Mouse (Mus musculus) CH12.LX (cell line): ENCODE data around the gene Rgs3.

ENCODE experiments used
- CHD2 ChIP-seq: IDR thresholded peaks from 2 replicates; pipeline ENCODE4 v1.6.1; 2011; ENCODE audit warnings: low read length, improper control_type of control experiment
- CTCF ChIP-seq, 2 experiments: IDR thresholded peaks in 1 of 2; conservative IDR thresholded peaks in 1 of 2; 2 replicates each; pipeline ENCODE4 v1.5.1; 2011 to 2012; ENCODE audit warnings: low read depth in 2 of 2, low read length in 2 of 2, improper control_type of control experiment in 1 of 2, inconsistent platforms in 1 of 2, mild to moderate bottlenecking in 1 of 2, moderate library complexity in 1 of 2
- GABPA ChIP-seq: IDR thresholded peaks from 2 replicates; pipeline ENCODE4 v1.6.1; 2012; ENCODE audit warnings: low read depth, low read length, improper control_type of control experiment, inconsistent platforms; ENCODE audit not compliant: insufficient replicate concordance
- HCFC1 ChIP-seq: IDR thresholded peaks from 2 replicates; pipeline ENCODE4 v1.6.1; 2012; ENCODE audit warnings: low read depth, mild to moderate bottlenecking, inconsistent platforms, low read length, improper control_type of control experiment
- MEF2A ChIP-seq: IDR thresholded peaks from 2 replicates; pipeline ENCODE4 v1.6.1; 2014; ENCODE audit warnings: low read depth, mild to moderate bottlenecking, inconsistent platforms, low read length, improper control_type of control experiment, borderline replicate concordance
- POLR2A ChIP-seq: IDR thresholded peaks from 2 replicates; pipeline ENCODE4 v1.6.1; 2011; ENCODE audit warnings: low read depth, mild to moderate bottlenecking, improper control_type of control experiment, low read length
- RAD21 ChIP-seq: IDR thresholded peaks from 2 replicates; pipeline ENCODE4 v1.6.1; 2011; ENCODE audit warnings: low read depth, mild to moderate bottlenecking, low read length, improper control_type of control experiment, moderate library complexity
- SMC3 ChIP-seq: IDR thresholded peaks from 2 replicates; pipeline ENCODE4 v1.6.1; 2011; ENCODE audit warnings: low read depth, low read length, improper control_type of control experiment
- ZC3H11A ChIP-seq: IDR thresholded peaks from 2 replicates; pipeline ENCODE4 v1.6.1; 2012; ENCODE audit warnings: low read depth, mild to moderate bottlenecking, inconsistent platforms, low read length, improper control_type of control experiment

- peak; percentile 95 for TF ChIP-seq SMC3
- TF ChIP-seq HCFC1, result no peak
- TF ChIP-seq CHD2, result no peak
- no peak for TF ChIP-seq MEF2A
- no peak for TF ChIP-seq POLR2A
- peak; percentile 57 to 85 for TF ChIP-seq CTCF (conservative IDR thresholded peaks at IDR 0.05 in 1 of 2, IDR thresholded peaks at IDR 0.05 in 1 of 2; ENCODE audit: low read depth in 2 of 2, low read length in 2 of 2)
- TF ChIP-seq RAD21, result peak; percentile 79
- TF ChIP-seq GABPA, result no peak
- TF ChIP-seq ZC3H11A, result peak; percentile 77
Measured at GRCm38 (mm10) chr4:62695946-62696345, 136.3 kb downstream of the Rgs3 start.
